Mouse (Mus musculus) heart, embryonic 11.5 days (tissue): ENCODE measurements around the gene Sgpl1. TPM values are rescaled to one million over a fixed set of nuclear protein-coding genes. Genes with fewer than 3 reads are reported as not detected.

ENCODE experiments used
- ATAC-seq: fragments of 200-750 bp; cut with Nextera tagmentation; replicated peaks from 2 replicates; pipeline ENCODE4 v1.8.0; 2017; ENCODE audit warnings: moderate library complexity; ENCODE audit not compliant: insufficient number of reproducible peaks, low FRiP score, low TSS enrichment
- H3K27ac ChIP-seq: fragments of 300-500 bp; sonication (generic); 2 replicates; pipeline ENCODE4 v1.5.1; 2014; ENCODE audit warnings: mild to moderate bottlenecking, low read depth, low read length
- H3K27me3 ChIP-seq: fragments of 300-500 bp; sonication (generic); 2 replicates; pipeline ENCODE4 v1.6.1; 2014; ENCODE audit warnings: mild to moderate bottlenecking, low read length, mixed read lengths; ENCODE audit not compliant: control insufficient read depth, insufficient read depth
- H3K36me3 ChIP-seq: fragments of 300-500 bp; sonication (generic); 2 replicates; pipeline ENCODE4 v1.6.1; 2014; ENCODE audit warnings: mild to moderate bottlenecking, low read length, moderate library complexity, mixed read lengths; ENCODE audit not compliant: control insufficient read depth, insufficient read depth
- H3K4me1 ChIP-seq: fragments of 300-500 bp; sonication (generic); 2 replicates; pipeline ENCODE4 v1.6.1; 2014; ENCODE audit warnings: low read length; ENCODE audit not compliant: control insufficient read depth, insufficient read depth
- H3K4me2 ChIP-seq: fragments of 300-500 bp; sonication (generic); 2 replicates; pipeline ENCODE4 v1.6.1; 2014; ENCODE audit warnings: mild to moderate bottlenecking, moderate library complexity
- H3K4me3 ChIP-seq: fragments of 300-500 bp; sonication (generic); 2 replicates; pipeline ENCODE4 v1.5.1; 2014; ENCODE audit warnings: low read depth, low read length
- H3K9ac ChIP-seq: fragments of 300-500 bp; sonication (generic); 2 replicates; pipeline ENCODE4 v1.6.1; 2014; ENCODE audit warnings: mild to moderate bottlenecking, low read depth, low read length, moderate library complexity
- H3K9me3 ChIP-seq: fragments of 300-500 bp; sonication (generic); replicated peaks from 2 replicates; pipeline ENCODE4 v1.6.1; 2016; ENCODE audit warnings: low read length; ENCODE audit not compliant: control insufficient read depth
- WGBS: fragments of 180-500 bp; shearing (Covaris S2); extraction: QIAGEN DNeasy Blood & Tissue Kit; methylation state at CpG from one replicate; pipeline ENCODE4 v1.1.7; 2014; ENCODE audit not compliant: insufficient replicate concordance; 5-methylcytosine and 5-hydroxymethylcytosine counted together
- polyA plus RNA-seq: library from polyadenylated mRNA; unstranded; fragments of >200 nt; fragmentation: Nextera tagmentation; extraction: Ambion mirVana; gene quantifications from 2 replicates; pipeline ENCODE4 v1.2.1, GENCODE M21; 2014

The Sgpl1 gene
- polyA plus RNA-seq, 1 experiment from 2014 or later, result 32.6 TPM

DNA sequence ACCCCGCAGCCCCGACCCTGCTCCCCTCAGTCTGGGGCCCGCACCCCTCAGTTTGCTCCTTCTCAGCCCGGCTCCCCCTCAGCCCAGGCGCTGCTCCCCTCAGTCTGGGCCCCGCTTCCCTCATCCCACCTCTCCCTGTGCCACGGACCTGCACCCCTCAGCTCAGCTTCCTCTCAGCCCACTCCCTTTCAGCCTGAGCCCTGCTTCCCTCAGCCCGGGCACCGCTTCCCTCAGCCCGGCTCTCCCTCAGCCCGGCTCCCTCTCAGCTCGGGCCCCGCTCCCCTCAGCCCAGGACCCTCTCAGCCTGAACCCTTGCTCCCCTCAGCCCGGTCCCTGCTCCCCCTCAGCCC lies 721 bp downstream of the Sgpl1 start:
- Histone ChIP-seq H3K4me3 (peak overlapping the region; percentile 80), H3K27ac (peak overlapping the region; percentile 87), H3K36me3 (no peaks in the 10 kb centered on the region), H3K27me3 (no peaks in the 10 kb centered on the region), H3K4me2 (peak overlapping the region; percentile 93), H3K9me3 (no peaks in the 10 kb centered on the region), H3K9ac (peak overlapping the region; percentile 74), H3K4me1 (peaks cover 4% of the 10 kb centered on the region; the same call in 1 of the 2 replicates)
- ATAC-seq, result peak; percentile 47
- WGBS, result 2% methylated on average over 14 of the region's 14 CpGs

- peak overlapping the region; percentile 80 for H3K4me3 ChIP-seq
- peaks cover 4% of the 10 kb centered on the region; the same call in 1 of the 2 replicates for H3K4me1 ChIP-seq
- H3K27ac ChIP-seq, result peak overlapping the region; percentile 87
- peak; percentile 33; the same call in 1 of the 2 replicates for ATAC-seq
- peak overlapping the region; percentile 74 for H3K9ac ChIP-seq
- 1% methylated on average over 50 of the region's 53 CpGs for WGBS
- no peaks in the 10 kb centered on the region for H3K9me3 ChIP-seq
- peak overlapping the region; percentile 93 for H3K4me2 ChIP-seq
- H3K27me3 ChIP-seq, result no peaks in the 10 kb centered on the region
- H3K36me3 ChIP-seq, result no peaks in the 10 kb centered on the region
Measured at GRCm38 (mm10) chr10:61146119-61146806, 1.2 kb downstream of the Sgpl1 start.

GRCm38 (mm10) chr10:61145766-61146118 lies 1.8 kb downstream of the Sgpl1 start:
- no peaks in the 10 kb centered on the region for H3K9me3 ChIP-seq
- peak overlapping the region; percentile 74 for H3K9ac ChIP-seq
- H3K4me2 ChIP-seq, result peak overlapping the region; percentile 93
- H3K4me3 ChIP-seq, result peak overlapping the region; percentile 80
- H3K27me3 ChIP-seq, result no peaks in the 10 kb centered on the region
- 0% methylated on average over 3 of the region's 3 CpGs for WGBS
- peaks cover 4% of the 10 kb centered on the region; the same call in 1 of the 2 replicates for H3K4me1 ChIP-seq
- H3K36me3 ChIP-seq, result no peaks in the 10 kb centered on the region
- peak overlapping the region; percentile 87; the same call in 1 of the 2 replicates for H3K27ac ChIP-seq
- no peak for ATAC-seq

- H3K9ac ChIP-seq, result no peak overlapping the region
- no peak overlapping the region for H3K4me2 ChIP-seq
- no peaks in the 10 kb centered on the region; the same call in 1 of the 2 replicates for H3K36me3 ChIP-seq
- no peaks in the 10 kb centered on the region for H3K9me3 ChIP-seq
- H3K4me3 ChIP-seq, result no peak overlapping the region
- no peak for ATAC-seq
- H3K27ac ChIP-seq, result no peak overlapping the region
- peaks cover 4% of the 10 kb centered on the region; the same call in 1 of the 2 replicates for H3K4me1 ChIP-seq
- no peaks in the 10 kb centered on the region for H3K27me3 ChIP-seq
- 87% methylated on average over 2 of the region's 2 CpGs for WGBS
Measured at GRCm38 (mm10) chr10:61143343-61143742, 4.2 kb downstream of the Sgpl1 start.

- Histone ChIP-seq H3K4me3 (no peak overlapping the region), H3K27ac (no peak overlapping the region), H3K27me3 (no peaks in the 10 kb centered on the region), H3K36me3 (no peaks in the 10 kb centered on the region; the same call in 1 of the 2 replicates), H3K4me1 (no peaks in the 10 kb centered on the region), H3K9me3 (no peaks in the 10 kb centered on the region), H3K9ac (no peak overlapping the region), H3K4me2 (no peak overlapping the region)
- ATAC-seq, result no peak
- 65% methylated on average over 1 of the region's 1 CpGs for WGBS
Measured at GRCm38 (mm10) chr10:61137567-61137966, 9.9 kb downstream of the Sgpl1 start.

GRCm38 (mm10) chr10:61135226-61135839 lies 12.2 kb downstream of the Sgpl1 start:
- Histone ChIP-seq H3K4me2 (no peak overlapping the region), H3K27ac (no peak overlapping the region), H3K9ac (no peak overlapping the region), H3K9me3 (no peaks in the 10 kb centered on the region), H3K36me3 (no peaks in the 10 kb centered on the region; the same call in 1 of the 2 replicates), H3K27me3 (no peaks in the 10 kb centered on the region), H3K4me3 (no peak overlapping the region), H3K4me1 (no peaks in the 10 kb centered on the region)
- WGBS, result 50% methylated on average over 3 of the region's 3 CpGs
- ATAC-seq, result no peak

DNA sequence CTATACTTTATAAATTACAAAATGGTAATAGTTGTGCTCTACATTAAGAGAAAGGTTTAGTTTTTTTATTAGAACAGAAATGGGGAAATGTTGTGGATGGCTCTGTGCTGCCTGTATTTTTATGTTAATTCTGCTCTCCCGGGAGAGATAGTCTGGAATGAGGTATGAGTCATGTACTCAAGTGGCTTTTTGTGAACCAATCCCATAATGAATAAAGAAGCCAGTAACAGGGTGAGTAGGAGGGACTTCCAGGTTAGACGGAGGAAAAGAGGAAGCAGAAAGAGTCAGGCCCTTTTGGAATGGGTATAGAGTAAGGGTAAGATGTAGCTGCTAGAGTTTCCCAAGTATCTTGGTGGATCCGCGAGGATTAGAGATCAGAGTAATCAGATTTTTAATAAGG lies 13.5 kb downstream of the Sgpl1 start:
- Histone ChIP-seq H3K4me2 (no peak overlapping the region), H3K27me3 (no peaks in the 10 kb centered on the region), H3K9ac (no peak overlapping the region), H3K27ac (no peak overlapping the region), H3K36me3 (no peaks in the 10 kb centered on the region; the same call in 1 of the 2 replicates), H3K4me1 (no peaks in the 10 kb centered on the region), H3K9me3 (no peaks in the 10 kb centered on the region), H3K4me3 (no peak overlapping the region)
- no peak for ATAC-seq
- 81% methylated on average over 4 of the region's 4 CpGs for WGBS

GRCm38 (mm10) chr10:61130959-61131358 lies 16.5 kb downstream of the Sgpl1 start:
- Histone ChIP-seq H3K27ac (no peak overlapping the region), H3K36me3 (no peaks in the 10 kb centered on the region), H3K4me2 (no peak overlapping the region), H3K9ac (no peak overlapping the region), H3K4me3 (no peak overlapping the region), H3K27me3 (no peaks in the 10 kb centered on the region), H3K4me1 (no peaks in the 10 kb centered on the region), H3K9me3 (no peaks in the 10 kb centered on the region)
- no peak for ATAC-seq
- WGBS, result 75% methylated on average over 3 of the region's 3 CpGs
